Mouse (Mus musculus) cortical plate, adult 2 months (tissue): ENCODE results near the gene Dbh.

Experiments used
- CTCF ChIP-seq: fragments of 200-500 bp; IDR thresholded peaks from 2 replicates; pipeline ENCODE4 v1.5.1; 2011; ENCODE audit warnings: mild to moderate bottlenecking, control low read depth, low read length; ENCODE audit not compliant: insufficient read depth; ENCODE audit errors: extremely low read depth
- POLR2A ChIP-seq: fragments of 200-500 bp; IDR thresholded peaks from 2 replicates; pipeline ENCODE4 v1.6.1; 2011; ENCODE audit warnings: mild to moderate bottlenecking, low read length, control low read depth; ENCODE audit not compliant: insufficient read depth; ENCODE audit errors: extremely low read depth

DNA sequence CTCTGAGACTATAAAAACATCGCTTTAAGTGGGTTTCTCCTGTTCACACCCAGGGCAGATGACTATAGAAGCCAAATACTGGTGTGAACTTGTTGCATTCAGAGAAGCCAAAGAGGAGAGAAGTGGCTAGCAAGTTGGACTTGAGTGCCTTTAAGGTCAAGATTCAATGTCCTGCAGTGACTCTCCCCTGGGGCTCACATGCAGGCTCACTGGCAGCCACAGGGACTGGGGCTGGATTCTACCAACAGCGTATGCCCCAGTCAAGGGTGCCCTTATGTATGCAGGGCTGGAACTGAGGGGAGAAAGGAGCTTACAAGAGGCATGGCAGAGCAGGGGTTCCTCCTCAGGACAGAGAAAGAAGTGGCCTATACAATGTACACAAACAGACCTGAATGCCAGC, 45.3 kb upstream of the Dbh start:
- no peak for TF ChIP-seq CTCF
- TF ChIP-seq POLR2A, result no peak
